Mouse (Mus musculus): ENCODE data around the gene Rho. TPM values are rescaled to one million over a fixed set of nuclear protein-coding genes. Genes with fewer than 3 reads are reported as not detected.

The Rho gene
- total RNA-seq, 2 experiments from 2014 or later = 0.25 TPM; not detected in 1

DNA sequence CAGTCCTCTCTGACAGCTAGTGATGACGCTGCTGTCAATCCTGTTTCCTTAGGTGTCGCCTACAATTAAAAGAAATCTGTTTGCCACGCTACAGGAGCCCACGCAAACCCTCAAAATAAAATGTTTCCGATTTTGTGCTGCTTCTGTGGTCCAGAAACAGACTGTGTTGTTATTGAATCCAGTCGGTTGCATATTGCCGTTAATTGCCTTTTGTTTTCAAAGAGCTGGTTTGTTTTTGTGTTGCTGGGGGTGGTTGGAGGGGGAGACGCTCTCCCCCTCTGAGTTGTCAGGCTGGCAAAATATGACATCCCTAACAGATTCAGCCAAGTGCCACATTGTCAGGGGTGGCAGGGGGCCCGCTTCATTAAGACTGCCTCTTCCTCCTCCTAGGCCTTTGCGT, 18.1 kb upstream of the Rho start:
- peak in 1 of 2 experiments; percentile 66 for DNase-seq (ENCODE audit: low spot score in 2 of 2)
- intact Hi-C loops (cut with DNase I) = no loop called here

- DNase-seq (ENCODE audit: low spot score in 2 of 2) = peak; percentile 69 to 87
- intact Hi-C loops (cut with DNase I) = loop anchor here (1.0 to 2.0 kb wide), 2 partner anchors 23 to 76 kb away; no protein-coding TSS in a partner anchor
Measured at GRCm38 (mm10) chr6:115914511-115915202, 16.9 kb upstream of the Rho start.

- intact Hi-C loops (cut with DNase I) = loop anchor here (2.0 kb wide), 1 partner anchor 75 kb away; no protein-coding TSS in a partner anchor
- peak; percentile 64 to 90 for DNase-seq (ENCODE audit: low spot score in 2 of 2)
Measured at GRCm38 (mm10) chr6:115915601-115916445, 15.7 kb upstream of the Rho start.

DNA sequence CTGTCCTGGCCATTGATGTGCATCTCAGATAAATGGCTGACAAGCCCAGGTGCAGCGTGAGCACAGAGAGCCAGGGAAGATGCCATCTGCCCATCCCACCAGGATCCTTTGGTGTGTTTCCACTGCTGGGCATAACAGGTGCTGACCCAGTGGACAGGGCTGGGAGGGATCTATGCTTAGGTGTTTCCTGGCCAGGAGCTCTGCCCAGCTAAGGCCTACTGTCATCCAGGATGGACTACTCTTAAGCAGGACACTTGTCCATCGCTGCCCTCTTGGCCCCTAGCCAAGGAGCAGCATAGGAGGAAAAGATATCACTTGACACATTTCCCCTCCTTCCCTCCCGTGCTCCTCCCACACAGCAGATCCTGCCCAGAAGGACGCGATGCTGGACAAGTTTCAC, 14.9 kb upstream of the Rho start:
- no peak for DNase-seq (ENCODE audit: low spot score in 2 of 2)
- intact Hi-C loops (cut with DNase I) = no loop called here

- DNase-seq (ENCODE audit: low spot score in 2 of 2) = no peak
- intact Hi-C loops (cut with DNase I) = no loop called here
Measured at GRCm38 (mm10) chr6:115918615-115919014, 12.9 kb upstream of the Rho start.

DNA sequence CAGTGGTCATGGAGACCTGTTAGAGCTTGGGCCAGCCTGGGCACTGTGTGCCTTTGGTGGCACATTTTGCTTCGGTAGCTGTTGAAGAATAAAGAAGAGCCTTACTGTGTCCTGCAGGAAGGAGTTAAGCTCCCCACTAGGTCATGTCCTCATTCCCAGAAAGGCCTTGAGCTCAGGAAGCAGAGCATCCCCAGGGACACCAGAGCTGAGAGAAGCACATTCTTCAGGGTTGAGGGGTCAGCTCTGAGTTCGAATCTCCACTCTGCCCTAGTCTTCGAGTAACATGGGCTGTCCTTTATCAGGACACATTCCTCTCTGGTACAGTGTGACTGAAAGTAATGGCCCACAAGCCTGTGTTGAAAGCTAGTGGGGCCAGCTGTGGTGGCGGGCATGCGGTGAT, 11.7 kb upstream of the Rho start:
- DNase-seq (ENCODE audit: low spot score in 2 of 2) = no peak
- intact Hi-C loops (cut with DNase I) = no loop called here

DNA sequence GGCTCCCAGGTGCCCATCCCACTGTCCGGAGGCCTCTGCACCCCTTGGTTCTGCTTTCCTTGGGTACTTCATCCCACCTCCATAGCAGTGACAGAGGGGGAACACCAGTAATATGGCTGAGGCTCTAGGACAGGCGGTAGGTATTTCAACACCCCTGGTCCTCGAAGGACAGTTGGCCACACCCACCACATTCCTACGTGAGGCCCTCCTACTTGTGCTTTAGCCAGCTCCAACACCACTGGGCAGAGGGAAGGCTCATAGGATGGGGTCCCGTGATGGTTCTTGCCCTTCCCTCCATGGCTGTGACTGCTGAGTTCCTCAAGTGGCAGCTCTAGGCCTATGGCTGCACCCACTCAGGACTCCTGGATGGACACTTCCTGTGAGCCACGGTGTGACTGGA, 6.7 kb upstream of the Rho start:
- no peak for DNase-seq (ENCODE audit: low spot score in 2 of 2)
- intact Hi-C loops (cut with DNase I) = no loop called here

- no peak for DNase-seq (ENCODE audit: low spot score in 2 of 2)
- intact Hi-C loops (cut with DNase I) = no loop called here
Measured at GRCm38 (mm10) chr6:115926416-115926815, 5.1 kb upstream of the Rho start.

DNA sequence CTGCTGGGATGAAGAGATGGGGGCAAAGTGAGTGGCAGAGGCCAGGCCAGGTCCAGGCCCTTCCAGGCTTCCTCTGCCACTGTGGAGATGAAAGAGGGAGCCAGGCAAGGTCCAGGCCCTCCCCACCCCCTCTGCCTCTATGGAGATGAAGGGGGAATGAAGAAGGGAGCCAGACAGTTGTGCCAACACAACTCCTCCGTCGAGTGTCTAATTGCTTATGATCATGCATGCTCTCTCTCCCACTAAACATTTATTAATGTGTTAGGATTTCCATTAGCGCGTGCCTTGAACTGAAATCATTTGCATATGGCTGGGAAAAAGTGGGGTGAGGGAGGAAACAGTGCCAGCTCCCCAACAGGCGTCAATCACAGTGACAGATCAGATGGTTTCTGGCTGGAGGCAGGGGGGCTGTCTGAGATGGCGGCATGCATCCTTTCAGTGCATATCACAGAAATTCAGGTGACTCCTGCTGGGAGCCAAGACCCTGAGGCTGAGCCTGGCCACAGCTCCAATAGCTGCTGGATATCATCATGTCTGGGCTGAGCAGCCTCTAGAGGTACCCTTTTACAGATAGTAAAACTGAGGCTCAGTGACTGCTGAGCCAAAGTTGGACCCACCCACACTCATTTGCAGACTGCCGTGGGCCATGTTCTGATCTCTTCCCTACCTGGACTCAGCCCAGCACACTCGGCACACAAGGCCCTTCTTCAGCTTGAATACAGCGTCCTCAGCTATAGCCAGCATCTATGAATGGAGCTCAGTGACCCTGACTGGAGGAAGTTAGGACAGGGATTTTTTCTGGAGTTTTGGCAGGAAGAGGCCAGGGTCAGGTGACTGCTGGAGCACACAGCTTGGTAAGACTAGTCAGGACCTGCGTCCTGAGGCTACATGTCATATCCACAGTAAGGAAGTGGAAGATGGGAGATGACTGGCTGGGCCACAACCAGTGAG, 4.0 kb upstream of the Rho start:
- intact Hi-C loops (cut with DNase I) = no loop called here
- no peak for DNase-seq (ENCODE audit: low spot score in 2 of 2)

DNA sequence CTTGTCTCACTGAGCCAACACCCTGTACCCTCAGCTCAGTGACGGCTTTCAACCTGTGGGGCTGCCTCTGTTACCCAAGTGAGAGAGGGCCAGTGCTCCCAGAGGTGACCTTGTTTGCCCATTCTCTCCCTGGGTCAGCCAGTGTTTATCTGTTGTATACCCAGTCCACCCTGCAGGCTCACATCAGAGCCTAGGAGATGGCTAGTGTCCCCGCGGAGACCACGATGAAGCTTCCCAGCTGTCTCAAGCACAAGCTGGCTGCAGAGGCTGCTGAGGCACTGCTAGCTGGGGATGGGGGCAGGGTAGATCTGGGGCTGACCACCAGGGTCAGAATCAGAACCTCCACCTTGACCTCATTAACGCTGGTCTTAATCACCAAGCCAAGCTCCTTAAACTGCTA, 1.5 kb upstream of the Rho start:
- intact Hi-C loops (cut with DNase I) = no loop called here

DNA sequence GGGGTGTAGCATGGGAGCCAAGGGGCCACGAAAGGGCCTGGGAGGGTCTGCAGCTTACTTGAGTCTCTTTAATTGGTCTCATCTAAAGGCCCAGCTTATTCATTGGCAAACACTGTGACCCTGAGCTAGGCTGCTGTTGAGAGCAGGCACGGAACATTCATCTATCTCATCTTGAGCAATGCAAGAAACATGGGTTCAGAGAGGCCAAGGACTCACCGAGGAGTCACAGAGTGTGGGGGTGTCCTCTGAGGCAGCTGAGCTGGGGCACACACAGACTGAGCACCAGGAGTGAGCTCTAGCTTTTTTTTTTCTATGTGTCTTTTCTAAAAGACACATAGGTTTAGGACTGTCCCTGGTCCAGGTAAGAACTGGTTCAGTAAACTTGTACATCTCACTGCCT, 843 bp downstream of the Rho start:
- intact Hi-C loops (cut with DNase I) = no loop called here
- no peak for DNase-seq (ENCODE audit: low spot score in 2 of 2)

More for the DNA sequence above, 1.5 kb upstream of the Rho start:
- DNase-seq (ENCODE audit: low spot score in 2 of 2) = no peak

DNA sequence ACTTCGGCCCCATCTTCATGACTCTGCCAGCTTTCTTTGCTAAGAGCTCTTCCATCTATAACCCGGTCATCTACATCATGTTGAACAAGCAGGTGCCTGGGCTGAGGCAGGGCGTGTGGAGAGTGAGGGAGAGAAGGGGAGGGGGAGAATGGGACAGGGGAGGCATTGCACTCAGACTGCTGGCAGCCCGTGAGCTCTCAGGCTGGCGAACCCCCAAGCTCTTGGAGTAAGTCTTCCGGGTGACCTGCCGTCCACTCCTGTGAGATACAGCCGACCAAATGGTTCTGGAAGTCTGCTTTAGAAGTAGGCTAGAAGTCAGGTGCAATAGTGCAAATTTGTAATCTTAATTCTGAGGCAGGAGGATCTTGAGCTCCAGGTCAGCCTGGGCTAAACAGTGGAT, 4.0 kb downstream of the Rho start:
- intact Hi-C loops (cut with DNase I) = no loop called here
- no peak for DNase-seq (ENCODE audit: low spot score in 2 of 2)

DNA sequence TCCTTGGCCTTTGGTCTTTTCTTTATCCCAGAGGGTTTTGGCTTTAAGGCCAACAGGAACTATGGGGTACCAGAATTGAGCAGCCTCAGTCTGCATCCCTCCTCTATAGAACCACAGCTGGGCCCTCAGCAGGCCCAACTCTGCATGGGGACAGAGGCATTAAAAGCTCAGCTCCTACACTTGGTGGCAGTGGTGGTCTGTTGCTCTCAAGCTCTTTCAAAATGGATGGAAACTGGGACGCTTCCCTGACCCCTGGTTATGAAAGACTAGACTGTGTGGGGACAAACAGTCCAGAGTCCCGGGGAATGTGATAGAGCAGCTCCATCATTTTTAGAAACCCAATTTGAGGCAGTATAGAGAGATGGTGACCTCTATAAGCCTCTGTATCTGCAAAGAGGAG, 6.5 kb downstream of the Rho start:
- no peak for DNase-seq (ENCODE audit: low spot score in 2 of 2)
- intact Hi-C loops (cut with DNase I) = no loop called here

DNA sequence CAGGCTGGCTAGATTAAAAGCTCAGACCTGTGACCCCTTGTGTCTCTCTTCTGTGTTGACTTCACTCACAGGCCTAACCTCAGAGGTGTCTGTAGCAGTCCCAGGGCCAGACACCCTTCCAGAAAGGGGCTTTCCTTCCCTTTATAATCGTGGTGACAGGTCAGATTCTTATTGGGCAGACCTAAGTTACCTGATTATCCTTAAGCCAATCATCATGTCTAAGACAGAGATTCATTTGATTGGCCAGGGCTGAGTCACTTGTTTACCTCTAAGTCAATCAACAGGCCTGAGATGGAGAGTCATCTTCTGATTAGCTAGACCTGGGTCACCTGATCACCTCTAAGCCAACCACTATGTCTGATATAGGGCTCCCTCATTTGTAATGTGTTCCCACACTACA, 7.2 kb downstream of the Rho start:
- DNase-seq (ENCODE audit: low spot score in 2 of 2) = no peak
- intact Hi-C loops (cut with DNase I) = no loop called here

DNA sequence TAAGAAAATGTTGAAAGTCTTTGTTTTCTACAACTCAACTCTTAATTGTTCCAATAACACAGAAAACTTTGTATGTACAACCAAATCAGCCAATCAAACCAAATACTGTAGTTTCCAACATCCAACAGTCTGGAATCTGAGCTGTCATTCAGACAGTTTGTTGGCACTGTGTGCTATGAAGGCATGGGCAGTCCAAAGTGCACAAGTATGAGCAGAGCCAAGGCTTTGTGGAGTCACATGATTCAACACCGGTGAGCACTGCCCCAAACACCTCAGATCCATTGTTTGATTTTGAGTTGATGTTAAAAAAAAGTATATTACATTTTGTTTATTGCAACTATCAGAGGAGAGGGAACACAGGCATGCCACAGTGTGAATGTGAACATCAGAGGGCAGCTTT, 9.1 kb downstream of the Rho start:
- intact Hi-C loops (cut with DNase I) = no loop called here
- no peak for DNase-seq (ENCODE audit: low spot score in 2 of 2)

- intact Hi-C loops (cut with DNase I) = no loop called here
- no peak for DNase-seq (ENCODE audit: low spot score in 2 of 2)
Measured at GRCm38 (mm10) chr6:115941128-115941527, 9.6 kb downstream of the Rho start.

DNA sequence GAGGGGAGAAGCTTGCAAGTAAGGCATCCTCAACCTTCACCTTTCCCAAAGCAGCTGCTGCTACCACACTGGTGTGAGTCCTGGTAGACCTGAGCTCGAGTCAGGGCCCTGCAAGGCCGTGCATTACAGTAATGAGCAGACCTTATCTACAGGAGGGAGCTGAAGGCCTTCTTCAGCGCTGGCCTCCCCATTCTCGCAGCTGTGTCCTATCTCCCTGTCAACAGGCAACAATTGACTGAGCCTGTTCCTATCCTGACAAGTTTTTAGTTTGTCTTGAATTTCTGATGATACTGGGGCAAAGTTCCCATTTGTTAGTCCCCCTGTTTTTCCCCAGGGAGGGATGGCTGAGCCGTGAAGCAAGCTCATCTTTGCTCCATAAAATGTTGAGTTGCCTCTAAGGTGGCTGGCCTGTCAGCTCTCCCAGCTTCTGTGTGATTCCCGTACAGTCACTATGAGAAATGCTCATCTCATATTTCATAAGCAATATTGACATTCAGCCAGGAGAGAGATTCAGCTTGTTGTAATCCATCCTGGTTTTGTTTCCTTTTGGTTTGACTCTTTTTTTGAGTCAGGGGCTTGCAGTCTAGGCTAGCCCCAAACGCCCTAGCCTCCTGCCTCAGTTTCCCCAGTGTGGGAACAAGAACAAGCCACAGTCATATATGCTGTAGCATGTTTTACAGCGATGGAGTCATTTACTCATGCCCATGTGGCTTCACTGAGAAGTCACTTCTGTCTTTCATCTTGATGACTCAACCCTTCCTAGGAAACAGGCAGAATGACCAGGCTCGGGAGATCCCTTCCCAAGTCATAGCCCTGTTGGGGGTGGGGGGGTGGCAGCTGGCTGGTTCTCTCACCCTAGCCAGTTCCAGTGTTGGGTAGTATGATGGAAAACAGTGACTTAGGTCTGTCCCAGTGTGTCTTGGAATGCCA, 12.2 kb downstream of the Rho start:
- no peak for DNase-seq (ENCODE audit: low spot score in 2 of 2)
- intact Hi-C loops (cut with DNase I) = no loop called here

GRCm38 (mm10) chr6:115944638-115945037, 13.1 kb downstream of the Rho start, which contains the start of gene H1foo:
H1foo (plus strand) TSS chr6:115944938.
- intact Hi-C loops (cut with DNase I) = no loop called here
- no peak for DNase-seq (ENCODE audit: low spot score in 2 of 2)

DNA sequence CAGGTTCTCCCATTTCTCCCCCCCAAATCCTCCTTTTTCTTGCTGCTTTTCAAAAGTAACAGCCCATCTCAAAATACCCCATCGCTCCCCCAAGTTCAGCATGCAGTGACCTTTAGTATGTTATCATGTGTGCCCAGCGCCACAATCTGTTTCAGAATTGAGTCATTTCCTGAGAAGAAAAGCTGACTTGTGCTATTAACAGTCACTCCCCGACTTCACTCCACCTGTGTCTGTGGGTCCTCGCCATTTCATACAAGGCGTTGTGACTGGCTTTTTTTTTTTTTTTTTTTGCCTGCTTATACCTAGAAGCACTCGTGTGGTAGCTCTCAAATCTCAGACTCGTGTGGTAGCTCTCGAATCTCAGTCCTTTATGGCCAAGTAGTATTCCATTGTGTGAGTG, 14.1 kb downstream of the Rho start:
- DNase-seq (ENCODE audit: low spot score in 2 of 2) = no peak
- intact Hi-C loops (cut with DNase I) = no loop called here

Data from left cerebral cortex, postnatal 25 days (tissue).